Mouse (Mus musculus): Measurements from ENCODE around the gene Fermt2.

Fermt2 gene

DNA sequence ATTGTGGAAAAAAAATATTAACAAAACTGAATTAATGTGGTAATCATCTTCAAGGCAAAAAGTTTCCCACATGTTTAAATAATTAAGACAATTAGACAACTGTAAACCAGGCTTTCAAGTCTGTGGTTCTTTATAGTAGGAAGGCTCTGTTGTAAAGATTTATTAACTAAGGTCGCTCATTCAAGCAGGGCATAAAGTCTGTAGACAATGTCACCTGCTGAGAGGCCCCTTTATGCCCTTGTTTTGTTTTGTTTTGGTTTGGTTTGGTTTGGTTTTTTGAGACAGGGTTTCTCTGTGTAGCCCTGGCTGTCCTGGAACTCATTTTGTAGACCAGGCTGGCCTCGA, 91.0 kb downstream of the Fermt2 start:
- DNase-seq (ENCODE audit: low read depth, low spot score): no peak

DNA sequence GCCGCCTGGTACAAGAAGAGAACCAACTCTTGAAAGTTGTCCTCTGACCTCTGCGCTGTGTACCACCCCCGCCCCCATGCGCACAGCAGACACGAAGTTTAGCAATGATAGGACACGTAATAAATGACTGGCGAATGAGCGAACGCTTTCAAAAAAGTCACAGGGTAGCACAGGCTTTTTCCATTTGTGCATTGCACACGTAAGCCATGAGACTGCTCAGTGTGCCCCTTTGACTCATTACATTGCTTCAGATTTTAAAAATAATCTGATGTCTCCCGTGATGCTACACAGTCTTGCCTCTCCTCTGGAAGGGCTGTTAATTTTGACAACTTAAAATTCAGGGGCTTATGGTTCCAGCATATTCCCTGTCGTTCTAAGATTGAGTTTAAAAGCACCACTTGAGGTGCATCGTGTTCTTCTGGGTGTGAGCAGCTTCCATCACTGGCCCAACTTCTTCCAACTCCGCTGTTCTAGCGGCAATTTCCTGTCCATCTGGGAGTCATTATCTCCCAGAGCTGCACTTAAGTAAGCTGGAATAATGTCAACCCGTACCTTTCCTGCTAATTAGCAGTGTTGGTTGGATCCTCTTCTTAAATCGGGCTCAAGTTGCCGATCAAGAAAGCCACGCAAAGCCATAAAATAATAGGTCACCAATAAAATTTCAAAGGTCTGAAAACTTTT, 91.5 kb downstream of the Fermt2 start:
- no peak for DNase-seq (ENCODE audit: low read depth, low spot score)

DNA sequence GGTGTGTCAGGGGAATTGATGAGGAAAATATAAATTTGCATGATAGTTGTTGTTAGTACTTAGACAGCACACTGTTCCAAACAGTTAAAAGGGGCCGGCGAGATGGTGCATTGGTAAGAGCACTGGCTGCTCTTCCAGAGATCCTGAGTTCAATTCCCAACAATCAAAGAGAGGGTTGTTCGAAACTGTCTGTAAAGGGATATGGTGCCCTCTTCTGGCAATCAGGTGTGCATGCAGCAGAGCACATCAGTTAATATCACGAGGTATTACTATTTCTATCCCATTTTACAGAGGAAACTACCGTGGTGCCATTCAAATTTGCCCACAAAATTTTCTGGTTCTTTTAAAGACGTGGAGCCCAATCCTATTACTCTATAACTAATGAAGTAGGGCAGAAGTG, 95.7 kb downstream of the Fermt2 start:
- DNase-seq (ENCODE audit: low read depth, low spot score): no peak

DNA sequence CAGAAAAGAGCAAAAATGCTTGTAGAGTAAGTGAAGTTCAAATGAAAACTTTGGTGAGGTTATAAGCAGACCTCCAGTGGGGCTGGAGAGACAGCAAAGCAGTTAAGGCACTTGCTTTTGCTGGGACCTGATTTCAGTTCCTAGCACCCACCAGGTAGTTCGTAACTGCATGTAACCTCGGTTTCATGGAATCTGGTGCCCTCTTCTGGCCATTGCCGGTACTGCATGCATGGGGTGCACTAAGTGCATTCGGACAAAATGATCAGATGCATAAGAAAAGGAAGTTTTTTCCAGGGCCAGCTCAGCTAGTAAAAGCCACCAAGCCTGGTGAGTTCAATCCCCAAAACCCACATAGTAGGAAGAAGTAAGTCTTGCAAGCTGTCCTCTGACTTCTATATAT, 97.9 kb downstream of the Fermt2 start:
- DNase-seq (ENCODE audit: low read depth, low spot score): no peak

DNA sequence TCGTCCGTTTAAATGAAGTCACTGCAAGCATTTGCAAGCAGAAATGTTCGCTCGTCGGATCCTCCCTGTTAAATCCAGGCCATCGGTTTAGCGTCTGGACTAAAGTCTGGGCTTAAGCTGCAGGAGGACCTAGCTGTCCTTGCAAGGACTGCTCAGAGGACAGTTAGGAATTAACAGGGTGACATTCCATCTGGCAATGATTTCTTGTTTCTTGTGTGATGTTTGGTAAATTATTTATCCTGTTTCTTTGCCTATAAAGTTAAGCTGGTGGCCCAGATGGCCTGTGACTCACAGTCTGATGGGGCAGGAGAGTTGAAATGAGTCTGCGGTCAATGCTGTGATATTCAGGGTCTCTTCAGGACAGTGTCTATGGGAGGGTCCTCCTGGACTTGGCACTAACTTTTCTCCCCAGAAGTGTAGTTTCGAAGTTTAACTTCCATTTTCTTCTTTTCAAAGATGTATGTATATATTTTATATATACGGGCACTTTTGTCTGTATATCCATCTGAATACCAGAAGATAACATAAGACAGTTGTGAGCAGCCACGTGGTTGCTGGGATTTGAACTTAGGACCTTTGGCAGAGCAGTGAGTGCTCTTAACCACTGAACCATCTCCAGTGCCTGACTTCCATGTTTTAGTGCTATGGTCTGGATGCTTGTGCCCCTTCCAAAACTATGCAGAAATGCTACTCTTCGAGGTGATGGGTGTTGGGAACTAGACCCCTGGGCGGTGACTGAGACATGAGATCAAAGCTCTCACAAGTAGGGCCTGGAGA, 99.7 kb downstream of the Fermt2 start:
- DNase-seq (ENCODE audit: low read depth, low spot score): no peak

DNA sequence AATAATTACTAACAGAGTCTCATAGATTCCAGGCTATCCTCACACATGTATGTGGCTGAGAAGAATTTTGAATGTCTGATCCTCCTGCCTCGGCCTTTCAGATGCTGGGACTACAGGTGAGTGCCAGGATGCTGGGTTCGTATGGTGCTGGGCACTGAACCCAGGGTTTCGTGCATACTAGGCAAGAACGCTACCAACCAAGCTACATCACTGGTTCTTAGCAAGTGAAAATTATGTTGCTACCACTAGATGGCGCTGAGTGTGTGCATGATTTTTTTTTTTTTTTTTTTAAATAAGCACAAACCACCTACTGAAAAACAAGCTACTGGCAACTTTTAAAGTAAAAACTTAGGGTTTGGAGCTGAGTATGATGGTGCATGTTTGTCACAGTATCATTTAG, 106.7 kb downstream of the Fermt2 start:
- peak; percentile 62 for DNase-seq (ENCODE audit: low read depth, low spot score)

DNA sequence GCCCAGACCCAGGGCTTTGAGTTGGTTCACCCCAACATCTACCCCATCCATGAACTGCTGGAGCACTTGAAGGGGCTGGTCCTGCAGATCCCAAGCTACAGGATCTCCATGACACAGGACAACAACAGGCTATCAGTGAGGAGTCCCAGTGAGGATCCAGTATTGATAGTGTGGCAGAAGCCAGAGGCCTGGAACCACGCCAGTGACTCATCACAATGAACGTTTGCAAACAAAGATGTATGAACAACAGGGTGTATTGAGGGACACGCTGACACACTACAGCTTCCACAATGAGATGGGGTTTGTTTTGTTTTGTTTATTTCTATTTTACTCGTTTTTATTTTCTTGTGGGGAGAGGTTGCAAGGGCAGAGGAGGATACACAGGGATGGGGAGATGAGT, 107.5 kb downstream of the Fermt2 start:
- no peak for DNase-seq (ENCODE audit: low read depth, low spot score)

DNA sequence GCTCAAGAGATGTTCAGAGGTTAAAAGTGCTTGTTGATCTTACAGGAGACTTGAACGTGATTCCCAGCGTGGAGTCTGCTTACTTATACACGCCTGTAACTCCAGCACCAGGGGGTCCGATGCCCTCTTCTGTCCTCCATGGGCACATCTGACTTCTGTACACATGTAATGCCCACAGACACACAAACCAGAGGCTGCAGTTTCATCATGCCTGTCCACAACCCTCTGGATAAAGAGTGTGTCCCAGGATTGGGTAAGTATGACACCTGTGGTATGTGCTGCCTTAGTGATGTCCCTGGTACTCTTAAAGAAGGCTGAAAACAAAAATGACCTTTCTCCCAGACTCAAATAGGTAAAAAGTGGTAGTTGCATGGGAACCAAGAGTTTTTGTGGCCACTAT, 110.6 kb downstream of the Fermt2 start:
- no peak for DNase-seq (ENCODE audit: low read depth, low spot score)

DNA sequence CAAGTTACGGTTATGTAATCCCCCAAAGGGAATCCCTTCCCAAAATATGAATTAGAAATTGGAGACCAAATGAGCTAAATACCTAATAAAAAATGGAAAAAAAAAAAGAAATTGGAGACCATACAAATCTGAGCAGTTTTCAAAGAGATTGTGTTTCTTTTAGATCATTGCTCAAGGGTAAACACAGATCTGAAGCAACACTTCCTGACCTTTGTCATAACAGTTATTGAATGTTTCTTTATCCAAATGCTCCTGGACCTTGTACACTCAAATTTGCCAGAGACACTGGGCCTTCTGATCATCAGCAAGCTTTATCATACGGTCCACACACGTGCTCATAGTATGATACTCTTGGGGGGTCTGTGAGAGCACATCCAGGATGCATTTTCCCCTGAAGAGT, 111.4 kb downstream of the Fermt2 start:
- no peak for DNase-seq (ENCODE audit: low read depth, low spot score)

DNA sequence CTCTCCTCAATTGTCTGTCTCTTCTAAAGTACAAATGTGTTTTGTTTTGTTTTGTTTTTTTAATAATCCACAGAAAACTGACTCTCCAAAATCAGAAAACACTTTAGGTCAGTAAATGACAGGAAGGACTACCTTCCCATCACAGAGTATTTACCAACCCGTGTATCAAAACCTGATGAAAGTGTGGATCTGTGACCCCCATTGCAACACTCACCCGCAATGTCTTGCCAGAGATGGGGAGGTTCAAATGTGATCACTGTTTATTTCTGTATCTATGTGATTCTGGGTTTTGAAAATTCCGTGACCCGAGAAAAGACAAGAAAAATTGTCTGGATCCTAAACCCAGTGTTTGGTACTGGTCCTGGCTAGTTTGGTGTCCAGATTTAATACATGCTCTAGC, 113.7 kb downstream of the Fermt2 start:
- DNase-seq (ENCODE audit: low read depth, low spot score): no peak

Data from retina, postnatal 7 days (tissue).